12 mouse cellular contexts compared by ENCODE assay signal in the genomic region with DNA sequence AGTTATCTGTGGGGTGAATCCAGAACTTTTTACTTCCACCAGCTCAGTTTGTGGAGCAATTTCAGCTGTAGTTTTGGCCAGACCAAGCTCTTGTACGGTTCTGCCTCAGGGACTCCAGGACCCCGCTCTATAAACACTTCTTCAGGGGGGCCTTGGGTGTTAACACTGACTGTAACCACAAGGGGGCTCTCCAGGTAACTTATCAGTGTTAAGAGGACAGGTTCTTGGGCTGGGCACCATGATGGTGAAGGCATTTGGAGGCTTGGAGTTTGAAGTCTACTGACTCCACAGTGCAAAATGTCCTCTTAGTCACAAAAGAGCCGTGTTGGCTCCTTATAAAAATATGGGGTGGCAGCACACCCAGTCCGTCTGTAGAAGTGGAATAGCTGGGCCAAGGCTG. TPM values are rescaled to one million over a fixed set of nuclear protein-coding genes. Genes with fewer than 3 reads are reported as not detected.
A peak's percentile ranks its signal among the peaks of the same experiment; 100 is the strongest.
DNase-seq lines count a peak whose midpoint lies in the region; ATAC-seq lines count a peak whose summit lies in the region.
"Had no signal": no experiment of that assay in that cellular context is flagged by ENCODE, and none has a peak within 500 bp of the region (broad histone marks: within the 10 kb centered on the region; RNA-seq: fewer than 3 reads in every experiment).

No protein-coding gene starts in this region.

- peaks cover 22% of the 10 kb centered on the region for H3K27me3 ChIP-seq in hindbrain, embryonic 10.5 days (ENCODE audit: insufficient read depth, poor library complexity, severe bottlenecking)
- H3K27me3 ChIP-seq in hindbrain, embryonic 16.5 days (replicated peaks; ENCODE audit: control insufficient read depth, insufficient read depth, low read length) = no peaks in the 10 kb centered on the region
- H3K27me3 ChIP-seq in neural tube, embryonic 11.5 days (ENCODE audit: control insufficient read depth, insufficient read depth, low read length) = no peaks in the 10 kb centered on the region
- H3K27me3 ChIP-seq in neural tube, embryonic 15.5 days (replicated peaks) = no peaks in the 10 kb centered on the region
- H3K27me3 ChIP-seq: embryonic facial prominence, embryonic 12.5 days; heart, embryonic 15.5 days had no signal

- DNase-seq in hindbrain, embryonic 10.5 days (ENCODE audit: low spot score) = peak; percentile 39
- DNase-seq in neural tube, embryonic 11.5 days (ENCODE audit: low spot score) = peak; percentile 35
- DNase-seq in embryo, embryonic 9.5 days (ENCODE audit: extremely low spot score) = peak; percentile 28
- DNase-seq in thymus, postnatal 25 days = peak; percentile 50
- no peak for DNase-seq in frontal cortex, postnatal 10 days (ENCODE audit: low spot score in 2 of 2)
- DNase-seq: lung, adult 2 months had no signal

- H3K9ac ChIP-seq in hindbrain, embryonic 16.5 days (ENCODE audit: low read depth, low read length) = no peak overlapping the region
- no peak overlapping the region for H3K9ac ChIP-seq in neural tube, embryonic 11.5 days (ENCODE audit: low read length)
- no peak overlapping the region for H3K9ac ChIP-seq in neural tube, embryonic 15.5 days (replicated peaks)
- H3K9ac ChIP-seq: embryonic facial prominence, embryonic 12.5 days had no signal

- WGBS in hindbrain, embryonic 10.5 days = 73% methylated on average over 4 of the region's 4 CpGs
- WGBS in hindbrain, embryonic 16.5 days = 55% methylated on average over 4 of the region's 4 CpGs
- WGBS in neural tube, embryonic 11.5 days = 79% methylated on average over 4 of the region's 4 CpGs
- 63% methylated on average over 4 of the region's 4 CpGs for WGBS in neural tube, embryonic 15.5 days

- no peak overlapping the region for H3K27ac ChIP-seq in hindbrain, embryonic 10.5 days
- H3K27ac ChIP-seq in hindbrain, embryonic 16.5 days (ENCODE audit: low read depth, low read length) = no peak overlapping the region
- no peak overlapping the region for H3K27ac ChIP-seq in neural tube, embryonic 11.5 days (ENCODE audit: low read depth, low read length)
- no peak overlapping the region for H3K27ac ChIP-seq in neural tube, embryonic 15.5 days (replicated peaks)
- H3K27ac ChIP-seq: embryonic facial prominence, embryonic 12.5 days; heart, embryonic 15.5 days had no signal

- H3K9me3 ChIP-seq in hindbrain, embryonic 10.5 days = no peaks in the 10 kb centered on the region
- no peaks in the 10 kb centered on the region for H3K9me3 ChIP-seq in hindbrain, embryonic 16.5 days (ENCODE audit: control insufficient read depth, low read length)
- H3K9me3 ChIP-seq in neural tube, embryonic 11.5 days (ENCODE audit: control insufficient read depth, low read length) = no peaks in the 10 kb centered on the region
- no peaks in the 10 kb centered on the region for H3K9me3 ChIP-seq in neural tube, embryonic 15.5 days (replicated peaks)
- H3K9me3 ChIP-seq: embryonic facial prominence, embryonic 12.5 days; heart, embryonic 15.5 days had no signal

- ATAC-seq in hindbrain, embryonic 16.5 days = no peak
- no peak for ATAC-seq in neural tube, embryonic 11.5 days (ENCODE audit: insufficient read depth, low FRiP score, low TSS enrichment)
- no peak for ATAC-seq in neural tube, embryonic 15.5 days (ENCODE audit: low FRiP score)
- ATAC-seq in megakaryocyte progenitor cell, adult 5-6 weeks (replicated peaks; ENCODE audit: poor library complexity) = no peak
- ATAC-seq: activated CD4-positive, CD25-positive, alpha-beta regulatory T cell, adult 4 months had no signal

- no peak overlapping the region for H3K4me2 ChIP-seq in hindbrain, embryonic 16.5 days (ENCODE audit: low read length)
- H3K4me2 ChIP-seq in neural tube, embryonic 11.5 days (ENCODE audit: low read depth) = no peak overlapping the region
- no peak overlapping the region for H3K4me2 ChIP-seq in neural tube, embryonic 15.5 days

- H3K36me3 ChIP-seq in hindbrain, embryonic 10.5 days = peaks cover 6% of the 10 kb centered on the region
- H3K36me3 ChIP-seq in hindbrain, embryonic 16.5 days (ENCODE audit: control insufficient read depth, insufficient read depth, low read length) = no peaks in the 10 kb centered on the region
- H3K36me3 ChIP-seq in neural tube, embryonic 11.5 days (ENCODE audit: control insufficient read depth, insufficient read depth, low read length) = no peaks in the 10 kb centered on the region
- peaks cover 3% of the 10 kb centered on the region; the same call in 1 of the 2 replicates for H3K36me3 ChIP-seq in neural tube, embryonic 15.5 days
- H3K36me3 ChIP-seq: heart, embryonic 15.5 days had no signal

- peaks cover 61% of the 10 kb centered on the region for H3K4me1 ChIP-seq in hindbrain, embryonic 10.5 days (replicated peaks)
- peaks cover 36% of the 10 kb centered on the region for H3K4me1 ChIP-seq in hindbrain, embryonic 16.5 days (ENCODE audit: control insufficient read depth, insufficient read depth, low read depth, low read length)
- peaks cover 30% of the 10 kb centered on the region for H3K4me1 ChIP-seq in neural tube, embryonic 11.5 days (ENCODE audit: control insufficient read depth, insufficient read depth, low read length)
- H3K4me1 ChIP-seq in neural tube, embryonic 15.5 days = peaks cover 57% of the 10 kb centered on the region

- H3K4me3 ChIP-seq in hindbrain, embryonic 10.5 days = no peak overlapping the region
- no peak overlapping the region for H3K4me3 ChIP-seq in hindbrain, embryonic 16.5 days (ENCODE audit: low read length)
- no peak overlapping the region for H3K4me3 ChIP-seq in neural tube, embryonic 11.5 days (ENCODE audit: low read depth, low read length)
- H3K4me3 ChIP-seq in neural tube, embryonic 15.5 days (replicated peaks) = no peak overlapping the region

RNA-seq across cellular contexts. Expression of a gene that starts 1.5 kb away (rescaled TPM):
- 27.3 and 27.5 TPM in 2 replicates for polyA plus RNA-seq in hindbrain, embryonic 10.5 days (2016; fragmentation: Nextera tagmentation; extraction: Ambion mirVana)
- 16.8 and 29.0 TPM in 2 replicates for polyA plus RNA-seq in hindbrain, embryonic 16.5 days (2015; fragmentation: Nextera tagmentation; extraction: Ambion mirVana)
- polyA plus RNA-seq in neural tube, embryonic 11.5 days (2014; fragmentation: Nextera tagmentation; extraction: Ambion mirVana) = 22.3 and 25.6 TPM in 2 replicates
- 29.8 and 33.4 TPM in 2 replicates for polyA plus RNA-seq in neural tube, embryonic 15.5 days (2015; fragmentation: Nextera tagmentation; extraction: Ambion mirVana)
- total RNA-seq in megakaryocyte progenitor cell, adult 5-6 weeks (2015) = 18.2 and 22.8 TPM in 2 replicates
- 11.4 and 15.7 TPM in 2 replicates for total RNA-seq in megakaryocyte progenitor cell, adult 5-6 weeks (2017)

RNA-seq across cellular contexts. Expression of a gene that starts 2.3 kb away (rescaled TPM):
- 10.8 and 11.1 TPM in 2 replicates for polyA plus RNA-seq in hindbrain, embryonic 10.5 days (2016; fragmentation: Nextera tagmentation; extraction: Ambion mirVana)
- polyA plus RNA-seq in hindbrain, embryonic 16.5 days (2015; fragmentation: Nextera tagmentation; extraction: Ambion mirVana) = 15.5 and 17.3 TPM in 2 replicates
- 8.6 and 9.4 TPM in 2 replicates for polyA plus RNA-seq in neural tube, embryonic 11.5 days (2014; fragmentation: Nextera tagmentation; extraction: Ambion mirVana)
- polyA plus RNA-seq in neural tube, embryonic 15.5 days (2015; fragmentation: Nextera tagmentation; extraction: Ambion mirVana) = 17.2 and 17.9 TPM in 2 replicates
- 8.5 and 10.0 TPM in 2 replicates for total RNA-seq in megakaryocyte progenitor cell, adult 5-6 weeks (2015)
- total RNA-seq in megakaryocyte progenitor cell, adult 5-6 weeks (2017) = 2.2 and 2.9 TPM in 2 replicates

RNA-seq across cellular contexts. Expression of a gene that starts 6.4 kb away (rescaled TPM):
- 0.29 and 0.30 TPM in 2 replicates for polyA plus RNA-seq in hindbrain, embryonic 10.5 days (2016; fragmentation: Nextera tagmentation; extraction: Ambion mirVana)
- 0.50 and 0.55 TPM in 2 replicates for polyA plus RNA-seq in hindbrain, embryonic 16.5 days (2015; fragmentation: Nextera tagmentation; extraction: Ambion mirVana)
- polyA plus RNA-seq in neural tube, embryonic 11.5 days (2014; fragmentation: Nextera tagmentation; extraction: Ambion mirVana) = 0.23 and 0.62 TPM in 2 replicates
- polyA plus RNA-seq in neural tube, embryonic 15.5 days (2015; fragmentation: Nextera tagmentation; extraction: Ambion mirVana) = 0.69 and 1.3 TPM in 2 replicates
- total RNA-seq in megakaryocyte progenitor cell, adult 5-6 weeks (2015) = 0.27 TPM in 1 of 2 replicates, not detected in the other
- 0.34 TPM in 1 of 2 replicates, not detected in the other for total RNA-seq in megakaryocyte progenitor cell, adult 5-6 weeks (2017)

RNA-seq across cellular contexts. Expression of a gene that starts 25.1 kb away (rescaled TPM):
- 44.6 and 53.0 TPM in 2 replicates for polyA plus RNA-seq in hindbrain, embryonic 10.5 days (2016; fragmentation: Nextera tagmentation; extraction: Ambion mirVana)
- 60.6 and 60.7 TPM in 2 replicates for polyA plus RNA-seq in hindbrain, embryonic 16.5 days (2015; fragmentation: Nextera tagmentation; extraction: Ambion mirVana)
- polyA plus RNA-seq in neural tube, embryonic 11.5 days (2014; fragmentation: Nextera tagmentation; extraction: Ambion mirVana) = 39.2 and 43.4 TPM in 2 replicates
- 55.4 and 60.8 TPM in 2 replicates for polyA plus RNA-seq in neural tube, embryonic 15.5 days (2015; fragmentation: Nextera tagmentation; extraction: Ambion mirVana)
- total RNA-seq in megakaryocyte progenitor cell, adult 5-6 weeks (2015) = 4.4 and 6.9 TPM in 2 replicates
- 8.2 and 9.2 TPM in 2 replicates for total RNA-seq in megakaryocyte progenitor cell, adult 5-6 weeks (2017)

RNA-seq across cellular contexts. Expression of a gene that starts 41.6 kb away (rescaled TPM):
- polyA plus RNA-seq in hindbrain, embryonic 10.5 days (2016; fragmentation: Nextera tagmentation; extraction: Ambion mirVana) = 0.05 and 0.51 TPM in 2 replicates
- polyA plus RNA-seq in hindbrain, embryonic 16.5 days (2015; fragmentation: Nextera tagmentation; extraction: Ambion mirVana) = 0.55 and 1.1 TPM in 2 replicates
- 0.13 and 0.55 TPM in 2 replicates for polyA plus RNA-seq in neural tube, embryonic 11.5 days (2014; fragmentation: Nextera tagmentation; extraction: Ambion mirVana)
- polyA plus RNA-seq in neural tube, embryonic 15.5 days (2015; fragmentation: Nextera tagmentation; extraction: Ambion mirVana) = 0.64 and 1.0 TPM in 2 replicates
- total RNA-seq in megakaryocyte progenitor cell, adult 5-6 weeks (2015) = 1.1 TPM in 2 replicates
- total RNA-seq in megakaryocyte progenitor cell, adult 5-6 weeks (2017) = 0.74 and 1.6 TPM in 2 replicates

Comparison
In these comparisons a context has a peak if more than half of its experiments do, and no peak if none do; other contexts are left out.
1. DNase-seq: peak in hindbrain, embryonic 10.5 days (single experiment), neural tube, embryonic 11.5 days (single experiment), embryo, embryonic 9.5 days (single experiment) and thymus, postnatal 25 days (single experiment); none in frontal cortex, postnatal 10 days (0 of 2).